Mouse (Mus musculus) adrenal gland, postnatal 0 days (tissue): ENCODE results near the gene Agtr1a. TPM values are rescaled to one million over a fixed set of nuclear protein-coding genes. Genes with fewer than 3 reads are reported as not detected.

Experiments
- polyA plus RNA-seq: library from polyadenylated mRNA; unstranded; fragments of >200 nt; fragmentation: Nextera tagmentation; extraction: Ambion mirVana; gene quantifications from 2 replicates; pipeline ENCODE4 v1.2.1, GENCODE M21; 2015

The Agtr1a gene
- 55.4 and 100 TPM in 2 replicates for polyA plus RNA-seq

DNA sequence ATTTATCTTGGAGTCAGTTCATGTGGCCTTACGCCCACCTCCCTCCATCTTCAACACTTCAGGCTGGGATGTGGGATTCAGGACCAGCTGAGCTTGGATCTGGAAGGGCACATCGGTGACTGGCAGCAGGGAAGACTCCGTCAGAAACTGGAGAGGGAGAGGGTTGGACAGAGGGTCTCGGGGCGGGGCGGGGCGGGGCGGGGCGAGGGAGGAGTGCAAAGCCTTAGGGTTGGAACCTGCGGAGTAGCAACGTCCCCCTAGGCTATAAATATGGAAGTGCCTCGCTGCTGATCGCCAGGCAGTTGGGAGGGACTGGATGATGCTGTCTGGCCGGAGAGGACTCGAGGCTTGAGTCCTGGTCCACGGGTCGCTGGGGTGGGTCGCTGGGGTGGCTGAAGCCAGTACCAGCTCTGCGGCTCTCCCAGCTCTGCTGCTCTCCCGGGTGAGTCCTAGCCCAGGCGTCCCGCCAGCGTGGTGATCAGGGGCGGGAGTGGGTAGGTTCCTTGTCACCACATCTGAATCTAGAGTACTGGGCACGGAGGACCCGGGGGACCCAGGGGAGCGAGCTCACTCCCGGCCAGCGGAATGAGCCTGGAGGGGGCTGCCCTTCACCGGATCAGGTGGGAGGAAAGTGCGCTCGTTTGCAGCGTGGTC lies at the start of gene Agtr1a:
TSS of gene Agtr1a (plus strand) at position 294 of the 654 bp plus-strand sequence.

Other genes starting within 250 kb of the Agtr1a start
- gene Mboat1, start 200.0 kb upstream of the Agtr1a start, polyA plus RNA-seq, result 6.0 and 11.4 TPM in 2 replicates
- 266 and 361 TPM in 2 replicates for gene Uqcrfs1, start 208.9 kb downstream of the Agtr1a start, polyA plus RNA-seq